Mouse (Mus musculus) hindbrain, embryonic 14.5 days (tissue): ENCODE results near the gene Ssr1. TPM values are rescaled to one million over a fixed set of nuclear protein-coding genes. Genes with fewer than 3 reads are reported as not detected.

Source experiments
- ATAC-seq: fragments of 200-750 bp; cut with Nextera tagmentation; 2 replicates; pipeline ENCODE4 v1.8.0; 2017; ENCODE audit warnings: moderate number of reproducible peaks, mild to moderate bottlenecking, moderate TSS enrichment, moderate library complexity; ENCODE audit not compliant: low FRiP score
- DNase-seq: peaks from one replicate; pipeline ENCODE4 v3.0.0-alpha.2; 2015; ENCODE audit warnings: low spot score
- H3K27ac ChIP-seq: fragments of 300-500 bp; sonication (generic); 2 replicates; pipeline ENCODE4 v1.5.1; 2014; ENCODE audit warnings: mild to moderate bottlenecking, moderate library complexity
- H3K27me3 ChIP-seq: fragments of 300-500 bp; sonication (generic); 2 replicates; pipeline ENCODE4 v1.6.1; 2014; ENCODE audit warnings: mild to moderate bottlenecking, low read length, mixed read lengths; ENCODE audit not compliant: control insufficient read depth, insufficient read depth
- H3K36me3 ChIP-seq: fragments of 300-500 bp; sonication (generic); replicated peaks from 2 replicates; pipeline ENCODE4 v1.6.1; 2014; ENCODE audit not compliant: control insufficient read depth, insufficient read depth
- H3K4me1 ChIP-seq: fragments of 300-500 bp; sonication (generic); replicated peaks from 2 replicates; pipeline ENCODE4 v1.6.1; 2014; ENCODE audit warnings: antibody characterized with exemption, low read length, mixed read lengths; ENCODE audit not compliant: control insufficient read depth, insufficient read depth
- H3K4me2 ChIP-seq: fragments of 300-500 bp; sonication (generic); replicated peaks from 2 replicates; pipeline ENCODE4 v1.6.1; 2014; ENCODE audit warnings: mild to moderate bottlenecking, moderate library complexity
- H3K4me3 ChIP-seq: fragments of 300-500 bp; sonication (generic); replicated peaks from 2 replicates; pipeline ENCODE4 v1.5.1; 2014; ENCODE audit warnings: mild to moderate bottlenecking, low read length
- H3K9ac ChIP-seq: fragments of 300-500 bp; sonication (generic); 2 replicates; pipeline ENCODE4 v1.6.1; 2014
- H3K9me3 ChIP-seq: fragments of 300-500 bp; sonication (generic); 2 replicates; pipeline ENCODE4 v1.6.1; 2016; ENCODE audit warnings: low read length; ENCODE audit not compliant: control insufficient read depth
- WGBS: fragments of 180-500 bp; shearing (Covaris S2); extraction: QIAGEN DNeasy Blood & Tissue Kit; methylation state at CpG from one replicate; pipeline ENCODE4 v1.1.7; 2014; 5-methylcytosine and 5-hydroxymethylcytosine counted together
- polyA plus RNA-seq: library from polyadenylated mRNA; unstranded; fragments of >200 nt; fragmentation: Nextera tagmentation; extraction: Ambion mirVana; gene quantifications from 2 replicates; pipeline ENCODE4 v1.2.1, GENCODE M21; 2014

Gene Ssr1
- polyA plus RNA-seq, 1 experiment from 2014 or later = 67.8 TPM

DNA sequence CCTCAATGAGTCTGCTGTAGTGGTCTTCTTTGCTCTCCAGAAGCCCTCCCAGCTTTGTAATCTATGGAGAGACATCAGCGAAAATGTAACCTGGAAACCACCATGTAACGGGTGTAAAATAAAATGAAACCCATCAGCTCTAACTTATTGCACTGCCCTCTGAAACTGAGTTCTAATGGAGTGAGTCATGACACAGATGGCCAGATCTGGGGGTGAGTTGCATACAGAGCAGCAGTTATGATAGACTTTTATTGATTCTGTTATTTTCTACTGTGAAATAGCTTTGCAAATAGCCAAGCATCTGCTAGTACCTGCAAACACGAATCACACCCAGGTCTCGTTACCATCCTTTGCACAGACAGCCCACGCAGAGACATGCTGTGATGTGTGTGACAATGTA is 18.4 kb upstream of the Ssr1 start:
- DNase-seq = no peak
- H3K4me2 ChIP-seq = no peak overlapping the region
- H3K9ac ChIP-seq = no peak overlapping the region
- no peaks in the 10 kb centered on the region for H3K4me1 ChIP-seq
- H3K36me3 ChIP-seq = no peaks in the 10 kb centered on the region
- H3K27ac ChIP-seq = no peak overlapping the region
- H3K9me3 ChIP-seq = no peaks in the 10 kb centered on the region
- H3K27me3 ChIP-seq = no peaks in the 10 kb centered on the region
- 88% methylated on average over 5 of the region's 5 CpGs for WGBS
- ATAC-seq = no peak
- H3K4me3 ChIP-seq = no peak overlapping the region

DNA sequence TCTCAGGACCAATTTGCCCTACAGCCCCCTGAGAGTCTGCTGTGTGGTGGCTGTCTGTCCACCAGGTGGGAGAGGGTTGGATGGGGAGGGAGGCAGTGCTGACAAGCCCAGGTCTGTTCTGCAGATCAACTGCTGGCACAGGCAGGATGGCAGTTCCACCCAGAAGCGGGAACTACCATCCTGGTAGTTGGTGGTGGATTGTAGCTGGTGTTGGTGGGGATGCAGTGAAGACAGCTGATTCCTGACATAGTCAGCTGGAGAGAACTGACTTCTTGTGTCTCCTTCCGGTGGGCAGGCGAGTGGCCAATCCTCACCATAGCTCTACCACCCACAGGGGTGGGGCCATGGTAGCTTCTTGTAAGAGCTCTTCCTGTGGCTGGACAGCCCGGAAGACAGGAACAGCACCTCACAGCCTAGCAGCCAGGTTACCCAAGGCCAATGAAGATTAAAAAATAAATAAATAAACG is 16.5 kb upstream of the Ssr1 start:
- ATAC-seq (no peak), DNase-seq (no peak)
- H3K27me3 ChIP-seq = no peaks in the 10 kb centered on the region
- no peak overlapping the region for H3K9ac ChIP-seq
- no peaks in the 10 kb centered on the region for H3K36me3 ChIP-seq
- H3K4me3 ChIP-seq = no peak overlapping the region
- H3K4me1 ChIP-seq = no peaks in the 10 kb centered on the region
- H3K4me2 ChIP-seq = no peak overlapping the region
- H3K27ac ChIP-seq = no peak overlapping the region
- no peaks in the 10 kb centered on the region for H3K9me3 ChIP-seq
- WGBS = 87% methylated on average over 5 of the region's 5 CpGs

DNA sequence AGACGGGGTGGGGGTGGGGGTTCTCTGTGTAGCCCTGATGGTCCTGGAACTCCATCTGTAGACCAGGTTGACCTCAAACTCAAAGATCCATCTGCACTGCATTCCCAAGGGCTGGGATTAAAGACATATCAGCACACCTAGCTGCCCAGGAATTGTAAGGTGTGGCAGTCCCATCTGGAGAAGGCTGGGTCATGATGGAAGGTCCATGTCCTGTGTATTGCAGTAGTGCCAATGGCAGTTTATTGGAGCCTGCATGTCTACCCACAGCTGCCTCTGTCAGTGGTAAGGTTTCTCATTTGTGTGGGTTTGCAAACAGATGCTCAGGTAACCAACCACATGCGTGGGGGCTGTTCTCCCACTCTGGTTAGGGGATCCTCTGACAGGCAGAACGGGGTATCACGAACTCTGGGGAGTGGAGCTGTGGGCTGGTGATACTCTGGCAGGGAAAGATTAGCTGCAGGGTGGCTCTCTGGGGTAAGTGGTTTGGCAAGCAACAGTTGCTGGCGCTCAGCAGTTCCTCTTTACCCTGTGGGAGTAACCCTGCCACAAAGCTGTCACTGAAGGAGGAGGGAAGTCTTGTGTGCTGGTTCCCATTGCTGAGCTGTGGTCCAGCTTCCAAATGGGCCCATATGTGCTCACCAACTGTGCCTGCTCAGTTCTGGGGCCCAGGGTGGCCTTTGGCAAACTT is 15.8 kb upstream of the Ssr1 start:
- WGBS = 83% methylated on average over 5 of the region's 5 CpGs
- Histone ChIP-seq H3K27me3 (no peaks in the 10 kb centered on the region), H3K9me3 (no peaks in the 10 kb centered on the region), H3K4me2 (no peak overlapping the region), H3K36me3 (no peaks in the 10 kb centered on the region), H3K4me3 (no peak overlapping the region), H3K27ac (no peak overlapping the region), H3K4me1 (no peaks in the 10 kb centered on the region), H3K9ac (no peak overlapping the region)
- ATAC-seq (no peak), DNase-seq (no peak)

DNA sequence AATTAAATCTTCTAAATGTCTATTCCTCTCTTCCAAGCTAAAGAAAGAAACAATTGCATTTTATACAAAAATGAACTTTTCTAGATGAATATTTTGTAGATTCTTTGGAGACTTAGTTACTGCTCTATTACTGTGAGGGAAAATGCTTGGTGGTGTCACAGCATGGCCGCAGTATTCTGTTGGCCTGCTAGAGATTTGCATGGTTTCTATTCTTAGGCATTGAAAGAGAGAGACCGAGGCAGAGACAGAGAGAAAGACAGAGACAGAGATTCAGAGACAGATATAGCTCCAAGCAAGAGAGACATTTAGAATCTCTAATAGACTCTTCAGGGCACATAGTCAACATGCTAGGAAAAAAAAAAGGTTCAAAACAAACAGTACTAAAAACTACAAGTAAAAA is 14.0 kb upstream of the Ssr1 start:
- H3K4me3 ChIP-seq = no peak overlapping the region
- DNase-seq (no peak), ATAC-seq (no peak)
- H3K9me3 ChIP-seq = no peaks in the 10 kb centered on the region
- 94% methylated on average over 2 of the region's 2 CpGs for WGBS
- no peak overlapping the region for H3K9ac ChIP-seq
- no peaks in the 10 kb centered on the region for H3K4me1 ChIP-seq
- H3K4me2 ChIP-seq = no peak overlapping the region
- no peaks in the 10 kb centered on the region for H3K27me3 ChIP-seq
- H3K27ac ChIP-seq = no peak overlapping the region
- no peaks in the 10 kb centered on the region for H3K36me3 ChIP-seq

DNA sequence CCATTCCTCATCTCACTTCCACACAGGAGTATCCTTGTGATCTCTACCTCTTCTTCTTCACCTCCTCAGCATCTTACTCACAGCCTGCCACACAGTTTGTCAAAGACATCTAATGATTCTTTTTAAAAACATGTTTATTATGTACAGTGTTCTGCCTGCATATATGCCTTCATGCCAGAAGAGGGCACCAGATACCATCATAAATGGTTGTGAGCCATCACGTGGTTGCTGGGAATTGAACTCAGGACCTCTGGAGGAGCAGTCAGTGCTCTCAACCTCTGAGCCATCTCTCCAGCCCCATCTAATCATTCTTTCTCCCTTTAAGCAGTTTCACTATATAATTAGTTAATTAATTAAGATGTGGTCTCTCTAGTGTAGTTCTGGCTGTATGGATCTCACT is 8.4 kb upstream of the Ssr1 start:
- H3K4me2 ChIP-seq = no peak overlapping the region
- no peaks in the 10 kb centered on the region for H3K36me3 ChIP-seq
- H3K27me3 ChIP-seq = no peaks in the 10 kb centered on the region
- DNase-seq = no peak
- WGBS = 52% methylated on average over 1 of the region's 1 CpGs
- no peak overlapping the region for H3K27ac ChIP-seq
- no peak overlapping the region for H3K9ac ChIP-seq
- no peaks in the 10 kb centered on the region for H3K4me1 ChIP-seq
- H3K9me3 ChIP-seq = no peaks in the 10 kb centered on the region
- H3K4me3 ChIP-seq = no peak overlapping the region
- ATAC-seq = no peak

DNA sequence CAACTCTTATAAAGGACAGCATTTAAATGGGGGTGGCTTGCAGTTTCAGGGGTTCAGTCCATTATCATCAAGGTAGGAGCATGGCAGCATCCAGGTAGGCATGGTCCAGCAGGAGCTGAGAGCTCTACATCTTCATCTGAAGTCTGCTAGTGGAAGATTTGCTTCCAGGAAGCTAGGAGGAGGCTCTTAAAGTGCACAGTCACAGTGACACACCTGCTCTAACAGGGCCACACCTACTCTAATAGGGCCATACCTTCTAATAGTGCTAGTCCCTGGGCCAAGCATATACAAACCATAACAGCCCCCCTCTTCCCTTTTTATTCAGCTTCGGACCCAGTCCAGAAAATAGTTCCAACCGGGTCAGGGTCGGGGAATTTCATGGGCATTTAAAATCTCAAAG is 5.7 kb upstream of the Ssr1 start:
- Histone ChIP-seq H3K4me2 (no peak overlapping the region), H3K9ac (no peak overlapping the region), H3K9me3 (no peaks in the 10 kb centered on the region), H3K27me3 (no peaks in the 10 kb centered on the region), H3K27ac (no peak overlapping the region), H3K4me3 (no peak overlapping the region), H3K4me1 (no peaks in the 10 kb centered on the region), H3K36me3 (no peaks in the 10 kb centered on the region)
- DNase-seq (no peak), ATAC-seq (no peak)
- WGBS = 83% methylated on average over 3 of the region's 3 CpGs

DNA sequence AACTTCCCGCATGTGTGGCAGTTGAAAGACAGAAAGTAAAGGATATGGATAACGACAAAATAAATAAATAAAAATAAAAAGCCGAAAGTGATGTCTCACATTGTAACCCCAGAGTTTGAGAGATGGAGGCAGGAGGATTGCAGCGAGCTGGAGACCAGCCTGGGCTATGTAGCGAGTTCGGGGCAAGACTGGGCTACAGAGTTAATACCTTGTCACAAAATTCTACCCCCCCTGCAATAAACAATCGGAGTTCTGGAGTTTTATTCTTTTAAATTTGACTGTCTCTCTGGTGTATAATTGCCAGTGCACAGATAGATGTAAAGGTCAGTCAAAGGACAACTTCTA is 360 bp upstream of the Ssr1 start:
- ATAC-seq = peak; percentile 59
- Histone ChIP-seq H3K9me3 (no peaks in the 10 kb centered on the region), H3K27me3 (no peaks in the 10 kb centered on the region), H3K36me3 (peaks cover 25% of the 10 kb centered on the region), H3K9ac (peak overlapping the region; percentile 97), H3K27ac (peak overlapping the region; percentile 73), H3K4me3 (peak overlapping the region; percentile 98), H3K4me1 (peaks cover 8% of the 10 kb centered on the region), H3K4me2 (peak overlapping the region; percentile 89)
- WGBS = 18% methylated on average over 7 of the region's 7 CpGs
- no peak for DNase-seq

DNA sequence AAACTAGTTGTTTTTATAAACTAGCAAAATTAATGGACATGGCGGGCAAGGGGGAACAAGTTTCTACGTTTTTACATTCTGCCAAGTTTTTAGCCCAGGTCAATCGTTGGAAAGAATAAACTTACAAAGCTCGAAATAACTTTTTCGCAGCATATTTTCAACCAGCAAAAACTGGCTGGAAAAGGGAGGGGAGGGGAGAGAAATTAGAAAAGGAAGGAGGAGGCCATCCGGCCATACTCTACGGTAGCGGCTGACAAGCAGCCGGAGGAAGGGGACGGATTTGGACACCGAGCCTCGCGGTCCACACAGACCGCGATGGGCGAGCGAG is 677 bp downstream of the Ssr1 start:
- Histone ChIP-seq H3K4me3 (peak overlapping the region; percentile 98), H3K27ac (peak overlapping the region; percentile 95), H3K4me1 (peaks cover 8% of the 10 kb centered on the region), H3K9me3 (no peaks in the 10 kb centered on the region), H3K9ac (peak overlapping the region; percentile 97), H3K36me3 (peaks cover 35% of the 10 kb centered on the region), H3K4me2 (peak overlapping the region; percentile 89), H3K27me3 (no peaks in the 10 kb centered on the region)
- WGBS = under 1% methylated on average over 17 of the region's 17 CpGs
- ATAC-seq (no peak), DNase-seq (no peak)

DNA sequence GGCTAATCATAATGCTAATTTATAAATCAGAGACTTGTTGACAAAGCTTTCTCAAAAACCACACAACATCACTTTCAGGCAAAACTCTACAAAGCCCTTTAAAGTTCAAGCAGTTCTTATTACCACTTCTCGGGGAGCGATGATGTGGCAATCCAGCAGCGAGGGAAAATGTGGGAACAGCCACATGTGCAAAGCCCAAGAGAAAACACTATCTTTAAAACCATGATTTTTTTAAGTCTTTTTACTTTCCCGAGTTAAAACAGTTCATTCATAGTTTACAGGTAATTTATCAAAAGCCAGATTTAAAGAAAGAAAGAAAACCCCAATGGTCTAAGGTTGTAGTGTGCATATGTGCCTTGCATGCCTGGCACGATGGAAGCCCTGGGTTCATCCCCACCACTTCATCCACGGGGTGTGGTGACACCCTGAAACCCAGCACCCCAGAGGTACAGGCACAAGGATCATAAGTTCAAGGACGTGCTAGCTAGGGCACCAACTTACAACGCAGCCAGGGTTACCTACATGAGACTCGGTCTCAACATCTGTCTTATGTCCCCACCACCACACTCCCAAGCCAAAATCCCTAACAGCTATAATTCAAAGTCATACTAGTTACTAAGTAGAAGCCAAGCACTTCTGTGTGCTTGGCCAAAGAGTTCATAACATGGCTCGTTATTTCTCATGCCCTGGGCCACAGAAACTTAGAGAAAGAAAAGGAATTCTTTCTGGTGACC is 1.2 kb downstream of the Ssr1 start:
- peak overlapping the region; percentile 97 for H3K9ac ChIP-seq
- H3K4me1 ChIP-seq = peaks cover 8% of the 10 kb centered on the region
- H3K27me3 ChIP-seq = no peaks in the 10 kb centered on the region
- WGBS = 16% methylated on average over 10 of the region's 10 CpGs
- peak overlapping the region; percentile 89 for H3K4me2 ChIP-seq
- H3K9me3 ChIP-seq = no peaks in the 10 kb centered on the region
- DNase-seq (no peak), ATAC-seq (no peak)
- peaks cover 41% of the 10 kb centered on the region for H3K36me3 ChIP-seq
- H3K27ac ChIP-seq = no peak overlapping the region
- peak overlapping the region; percentile 98 for H3K4me3 ChIP-seq
